Mouse (Mus musculus) left cerebral cortex, adult 2 months (tissue): ENCODE data around the gene Ly86. TPM values are rescaled to one million over a fixed set of nuclear protein-coding genes. Genes with fewer than 3 reads are reported as not detected.
A peak's percentile ranks its signal among the peaks of the same experiment; 100 is the strongest.

ENCODE experiments used
- DNase-seq, 2 experiments: peaks; one replicate each; pipeline ENCODE4 v3.0.0; 2021 to 2022; ENCODE audit warnings: low spot score in 2 of 2, mixed read lengths in 1 of 2; ENCODE audit errors: extremely low spot score in 1 of 2
- H3K27ac ChIP-seq: fragments of 200-600 bp; 2 replicates; pipeline ENCODE4 v1.8.1; 2022
- H3K4me3 ChIP-seq: fragments of 200-600 bp; 2 replicates; pipeline ENCODE4 v1.8.1; 2022
- CTCF ChIP-seq: fragments of 200-600 bp; IDR thresholded peaks from 2 replicates; pipeline ENCODE4 v1.8.1; 2022; ENCODE audit warnings: antibody characterized with exemption, mild to moderate bottlenecking, moderate library complexity
- intact Hi-C: fragments of 180-260 bp; cut with DNase I; formaldehyde crosslinking; loops from one replicate; pipeline ENCODE4 v1.15.1; 2025
- long read RNA-seq, 2 experiments: library from polyadenylated mRNA; stranded (forward); transcript quantifications; one replicate each; pipeline ENCODE4 v2.0.0; 2021; ENCODE audit warnings: borderline mapping rate in 2 of 2
- total RNA-seq, 2 experiments: library from RNA; stranded (reverse); gene quantifications; 2 replicates each; pipeline ENCODE4 v1.2.3; 2021

Ly86 gene
- total RNA-seq = 1 to 10 TPM; 8.5 to 8.7 TPM
- long read RNA-seq, experiment 1, partial matches to known transcripts = 0 of 5 reads
- long read RNA-seq, experiment 1, other reads (novel, unspliced or antisense) = 3 of 5 reads
- long read RNA-seq, experiment 2, partial matches to known transcripts = 0 of 8 reads
- long read RNA-seq, experiment 2, other reads (novel, unspliced or antisense) = 5 of 8 reads

- DNase-seq = no peak
- no peak for TF ChIP-seq CTCF
- intact Hi-C loops = no loop called here
- Histone ChIP-seq H3K27ac (no peak within 1 kb of the TSS; the same call in 1 of the 2 replicates), H3K4me3 (no peak within 1 kb of the TSS)
Observed at GRCm38 (mm10) chr13:37344909-37345772, at the start of gene Ly86. Ly86 (plus strand) TSS chr13:37345208.

GRCm38 (mm10) chr13:37297886-37298285 lies 47.1 kb upstream of the Ly86 start:
- intact Hi-C loops = no loop called here
- Histone ChIP-seq H3K27ac (no peak overlapping the region), H3K4me3 (no peak overlapping the region)
- TF ChIP-seq CTCF = no peak
- DNase-seq = no peak

- TF ChIP-seq CTCF = no peak
- intact Hi-C loops = no loop called here
- no peak for DNase-seq
- H3K4me3 ChIP-seq = no peak overlapping the region
- H3K27ac ChIP-seq = no peak overlapping the region
Observed at GRCm38 (mm10) chr13:37298856-37299255, 46.2 kb upstream of the Ly86 start.

GRCm38 (mm10) chr13:37302877-37303276 lies 42.1 kb upstream of the Ly86 start:
- no peak for DNase-seq
- no peak for TF ChIP-seq CTCF
- Histone ChIP-seq H3K4me3 (no peak overlapping the region), H3K27ac (no peak overlapping the region)
- intact Hi-C loops = no loop called here

- intact Hi-C loops = loop anchor here (5.0 kb wide), 1 partner anchor 81 kb away; no protein-coding TSS in a partner anchor
- Histone ChIP-seq H3K4me3 (no peak overlapping the region), H3K27ac (no peak overlapping the region)
- no peak for DNase-seq
- no peak for TF ChIP-seq CTCF
Observed at GRCm38 (mm10) chr13:37308006-37308405, 37.0 kb upstream of the Ly86 start.

GRCm38 (mm10) chr13:37309296-37309695 lies 35.7 kb upstream of the Ly86 start:
- intact Hi-C loops = loop anchor here (5.0 kb wide), 1 partner anchor 82 kb away; no protein-coding TSS in a partner anchor
- no peak for DNase-seq
- Histone ChIP-seq H3K4me3 (no peak overlapping the region), H3K27ac (no peak overlapping the region)
- no peak for TF ChIP-seq CTCF

GRCm38 (mm10) chr13:37310331-37310730 lies 34.7 kb upstream of the Ly86 start:
- DNase-seq = no peak
- TF ChIP-seq CTCF = no peak
- intact Hi-C loops = loop anchor here (2.0 to 10.0 kb wide), 5 partner anchors 20 to 1088 kb away; no protein-coding TSS in a partner anchor
- no peak overlapping the region for H3K27ac ChIP-seq
- H3K4me3 ChIP-seq = no peak overlapping the region

- no peak for TF ChIP-seq CTCF
- peak overlapping the region; percentile 41 for H3K4me3 ChIP-seq
- intact Hi-C loops = loop anchor here (1.0 to 10.0 kb wide), 14 partner anchors 21 to 1293 kb away; no protein-coding TSS in a partner anchor
- DNase-seq = peak; percentile 43 to 50
- H3K27ac ChIP-seq = peak overlapping the region; percentile 69
Observed at GRCm38 (mm10) chr13:37311555-37312221, 33.3 kb upstream of the Ly86 start.

- peak; percentile 85 for TF ChIP-seq CTCF
- peak overlapping the region; percentile 41 for H3K4me3 ChIP-seq
- intact Hi-C loops = loop anchor here (1.0 to 10.0 kb wide), 13 partner anchors 115 to 1294 kb away; no protein-coding TSS in a partner anchor
Observed at GRCm38 (mm10) chr13:37312222-37312928, 32.6 kb upstream of the Ly86 start.

GRCm38 (mm10) chr13:37312951-37313350 lies 32.1 kb upstream of the Ly86 start:
- intact Hi-C loops = loop anchor here (1.0 to 10.0 kb wide), 13 partner anchors 116 to 1294 kb away; no protein-coding TSS in a partner anchor
- H3K4me3 ChIP-seq = no peak overlapping the region
- no peak for DNase-seq
- peak overlapping the region; percentile 83 for H3K27ac ChIP-seq
- no peak for TF ChIP-seq CTCF

More at GRCm38 (mm10) chr13:37312222-37312928, 32.6 kb upstream of the Ly86 start:
- H3K27ac ChIP-seq = peak overlapping the region; percentile 83
- DNase-seq = peak; percentile 91 to 92

GRCm38 (mm10) chr13:37325504-37325903 lies 19.5 kb upstream of the Ly86 start:
- intact Hi-C loops = no loop called here
- TF ChIP-seq CTCF = peak; percentile 75
- peak; percentile 43 to 73 for DNase-seq
- H3K27ac ChIP-seq = no peak overlapping the region
- H3K4me3 ChIP-seq = no peak overlapping the region
